Mouse (Mus musculus) MEL (cell line): ENCODE measurements around the gene Bmp7.

Experiments used
- CTCF ChIP-seq, 3 experiments: IDR thresholded peaks in 2 of 3; conservative IDR thresholded peaks in 1 of 3; 2 replicates each; pipeline ENCODE4 v1.5.1; 2011 to 2012; ENCODE audit warnings: low read length in 3 of 3, low read depth in 2 of 3, mild to moderate bottlenecking in 2 of 3, improper control_type of control experiment in 1 of 3, inconsistent platforms in 1 of 3, mixed read lengths in 1 of 3, moderate library complexity in 1 of 3; ENCODE audit not compliant: control insufficient read depth in 1 of 3, insufficient read depth in 1 of 3, poor library complexity in 1 of 3, severe bottlenecking in 1 of 3
- E2F4 ChIP-seq: IDR thresholded peaks from 2 replicates; pipeline ENCODE4 v1.6.1; 2011; ENCODE audit warnings: low read depth, low read length, improper control_type of control experiment, borderline replicate concordance
- MEF2A ChIP-seq: IDR thresholded peaks from 2 replicates; pipeline ENCODE4 v1.6.1; 2014; ENCODE audit warnings: low read depth, mild to moderate bottlenecking, inconsistent platforms, low read length, improper control_type of control experiment; ENCODE audit not compliant: poor library complexity, insufficient replicate concordance, severe bottlenecking; ENCODE audit errors: extremely low read depth
- NRF1 ChIP-seq: IDR thresholded peaks from 2 replicates; pipeline ENCODE4 v1.6.1; 2014; ENCODE audit warnings: low read depth, mild to moderate bottlenecking, inconsistent platforms, low read length, improper control_type of control experiment, moderate library complexity; ENCODE audit not compliant: poor library complexity, insufficient read depth, severe bottlenecking
- POLR2A ChIP-seq, 2 experiments: IDR thresholded peaks; 2 replicates each; pipeline ENCODE4 v1.6.1; 2011 to 2012; ENCODE audit warnings: low read length in 2 of 2, mild to moderate bottlenecking in 2 of 2, control low read depth in 1 of 2, improper control_type of control experiment in 1 of 2, low read depth in 1 of 2, moderate library complexity in 1 of 2; ENCODE audit not compliant: control insufficient read depth in 1 of 2, insufficient read depth in 1 of 2, poor library complexity in 1 of 2
- RCOR1 ChIP-seq: IDR thresholded peaks from 2 replicates; pipeline ENCODE4 v1.6.1; 2012; ENCODE audit warnings: low read depth, mild to moderate bottlenecking, inconsistent platforms, low read length, improper control_type of control experiment
- ZKSCAN1 ChIP-seq: IDR thresholded peaks from 2 replicates; pipeline ENCODE4 v1.6.1; 2012; ENCODE audit warnings: low read depth, mild to moderate bottlenecking, inconsistent platforms, low read length, improper control_type of control experiment, moderate library complexity

GRCm38 (mm10) chr2:172861590-172861989 lies 78.5 kb downstream of the Bmp7 start:
- TF ChIP-seq MEF2A (no peak), CTCF (IDR thresholded peaks at IDR 0.05 in 2 of 3, conservative IDR thresholded peaks at IDR 0.05 in 1 of 3; ENCODE audit: control insufficient read depth in 1 of 3, insufficient read depth in 1 of 3, low read depth in 2 of 3, low read length in 3 of 3, poor library complexity in 1 of 3, severe bottlenecking in 1 of 3) (no peak), NRF1 (no peak), POLR2A (IDR thresholded peaks at IDR 0.05; ENCODE audit: control insufficient read depth in 1 of 2, insufficient read depth in 1 of 2, low read depth in 1 of 2, low read length in 2 of 2, poor library complexity in 1 of 2) (no peak), E2F4 (no peak), ZKSCAN1 (no peak), RCOR1 (no peak)
